ENCODE assay signal across 28 mouse cellular contexts in genomic region chr7:96981366-96981765, GRCm38 (mm10).
"Had no signal": no experiment of that assay in that cellular context is flagged by ENCODE, and none has a peak within 500 bp of the region (broad histone marks: within the 10 kb centered on the region; RNA-seq: fewer than 3 reads in every experiment).

No protein-coding gene starts in this region.

- H3K9ac ChIP-seq: embryonic facial prominence, embryonic 12.5 days; embryonic facial prominence, embryonic 13.5 days; embryonic facial prominence, embryonic 15.5 days; forebrain, embryonic 12.5 days; forebrain, embryonic 13.5 days; forebrain, embryonic 15.5 days; forebrain, postnatal 0 days had no signal

- ATAC-seq: forebrain, embryonic 13.5 days; forebrain, embryonic 14.5 days; forebrain, embryonic 15.5 days; forebrain, embryonic 16.5 days; forebrain, postnatal 0 days had no signal

- H3K27ac ChIP-seq: embryonic facial prominence, embryonic 10.5 days; embryonic facial prominence, embryonic 12.5 days; embryonic facial prominence, embryonic 13.5 days; embryonic facial prominence, embryonic 15.5 days; forebrain, embryonic 10.5 days; forebrain, embryonic 12.5 days; forebrain, embryonic 13.5 days; forebrain, embryonic 15.5 days; gastrocnemius, adult 2 months had no signal

- DNase-seq: cerebellum, adult 2 months; cerebellum, adult 8-10 months; cerebellum, adult 9-10 months; cerebellum, adult 9-11 months; cerebellum, postnatal 10 days; cerebellum, postnatal 14 days; cerebellum, postnatal 25 days; cerebellum, postnatal 36 days; embryo, embryonic 11 days; forebrain, postnatal 0 days; gastrocnemius, adult 2 months; gastrocnemius, postnatal 10 days; gastrocnemius, postnatal 14 days; gastrocnemius, postnatal 25 days; gastrocnemius, postnatal 36 days; heart, adult 11 months; heart, adult 18-20 months had no signal

- H3K4me2 ChIP-seq: embryonic facial prominence, embryonic 12.5 days; embryonic facial prominence, embryonic 13.5 days; embryonic facial prominence, embryonic 15.5 days; forebrain, embryonic 12.5 days; forebrain, embryonic 13.5 days; forebrain, embryonic 15.5 days had no signal

- H3K4me3 ChIP-seq: embryonic facial prominence, embryonic 10.5 days; embryonic facial prominence, embryonic 12.5 days; embryonic facial prominence, embryonic 13.5 days; embryonic facial prominence, embryonic 15.5 days; erythroblast, embryonic 14.5 days; forebrain, embryonic 10.5 days; forebrain, embryonic 12.5 days; forebrain, embryonic 13.5 days; forebrain, embryonic 15.5 days; gastrocnemius, adult 2 months had no signal

- H3K9me3 ChIP-seq: embryonic facial prominence, embryonic 10.5 days; embryonic facial prominence, embryonic 12.5 days; embryonic facial prominence, embryonic 13.5 days; embryonic facial prominence, embryonic 15.5 days; forebrain, embryonic 10.5 days; forebrain, embryonic 12.5 days; forebrain, embryonic 13.5 days; forebrain, embryonic 15.5 days had no signal

- H3K27me3 ChIP-seq: embryonic facial prominence, embryonic 12.5 days; embryonic facial prominence, embryonic 13.5 days; embryonic facial prominence, embryonic 15.5 days; forebrain, embryonic 12.5 days; forebrain, embryonic 13.5 days; forebrain, embryonic 15.5 days had no signal

- H3K36me3 ChIP-seq: embryonic facial prominence, embryonic 10.5 days; embryonic facial prominence, embryonic 12.5 days; embryonic facial prominence, embryonic 13.5 days; embryonic facial prominence, embryonic 15.5 days; forebrain, embryonic 10.5 days; forebrain, embryonic 12.5 days; forebrain, embryonic 15.5 days had no signal
